In genomic region chr1:31196959-31197358, GRCm38 (mm10) we compare ENCODE assay signal across 27 mouse cellular contexts. TPM values are rescaled to one million over a fixed set of nuclear protein-coding genes. Genes with fewer than 3 reads are reported as not detected.
DNase-seq lines count a peak whose midpoint lies in the region; ATAC-seq lines count a peak whose summit lies in the region.
"Had no signal": no experiment of that assay in that cellular context is flagged by ENCODE, and none has a peak within 500 bp of the region (broad histone marks: within the 10 kb centered on the region; RNA-seq: fewer than 3 reads in every experiment).

No protein-coding gene starts in this region.

- no peak overlapping the region for H3K9ac ChIP-seq in hindbrain, embryonic 13.5 days
- H3K9ac ChIP-seq in hindbrain, embryonic 11.5 days (ENCODE audit: low read depth, low read length) = no peak overlapping the region
- H3K9ac ChIP-seq in neural tube, embryonic 13.5 days = no peak overlapping the region
- H3K9ac ChIP-seq: embryonic facial prominence, embryonic 12.5 days; forebrain, embryonic 13.5 days; forebrain, embryonic 15.5 days had no signal

- H3K4me3 ChIP-seq in hindbrain, embryonic 13.5 days = no peak overlapping the region
- no peak overlapping the region for H3K4me3 ChIP-seq in hindbrain, embryonic 11.5 days (ENCODE audit: low read depth, low read length)
- H3K4me3 ChIP-seq in neural tube, embryonic 13.5 days = no peak overlapping the region
- H3K4me3 ChIP-seq: embryonic facial prominence, embryonic 10.5 days; embryonic facial prominence, embryonic 12.5 days; forebrain, embryonic 13.5 days; forebrain, embryonic 15.5 days had no signal

- no peaks in the 10 kb centered on the region for H3K36me3 ChIP-seq in hindbrain, embryonic 13.5 days
- H3K36me3 ChIP-seq in hindbrain, embryonic 11.5 days (ENCODE audit: control insufficient read depth, insufficient read depth, low read length) = no peaks in the 10 kb centered on the region
- no peaks in the 10 kb centered on the region for H3K36me3 ChIP-seq in neural tube, embryonic 13.5 days
- H3K36me3 ChIP-seq: embryonic facial prominence, embryonic 10.5 days; embryonic facial prominence, embryonic 12.5 days; forebrain, embryonic 15.5 days; G1E had no signal

- H3K4me2 ChIP-seq in hindbrain, embryonic 13.5 days = no peak overlapping the region
- no peak overlapping the region for H3K4me2 ChIP-seq in hindbrain, embryonic 11.5 days (replicated peaks; ENCODE audit: low read depth, low read length)
- H3K4me2 ChIP-seq in neural tube, embryonic 13.5 days = no peak overlapping the region
- H3K4me2 ChIP-seq: embryonic facial prominence, embryonic 12.5 days; forebrain, embryonic 13.5 days; forebrain, embryonic 15.5 days had no signal

- no peak for DNase-seq in hindbrain, embryonic 11.5 days (ENCODE audit: low spot score)
- no peak for DNase-seq in neural tube, embryonic 10.5 days (ENCODE audit: extremely low spot score, low spot score)
- no peak for DNase-seq in layer of hippocampus, postnatal 14 days (ENCODE audit: low spot score in 2 of 2)
- DNase-seq: adrenal gland, adult 8-10 months; adrenal gland, postnatal 14 days; adrenal gland, postnatal 36 days; B cell, adult 2 months; cerebellum, adult 11-12 months; cerebellum, adult 2 months; cerebellum, adult 9-10 months; cerebellum, postnatal 10 days; cerebellum, postnatal 25 days had no signal

- 73% methylated on average over 3 of the region's 3 CpGs for WGBS in hindbrain, embryonic 13.5 days
- 90% methylated on average over 3 of the region's 3 CpGs for WGBS in hindbrain, embryonic 11.5 days
- WGBS in neural tube, embryonic 13.5 days = 52% methylated on average over 3 of the region's 3 CpGs

- no peaks in the 10 kb centered on the region for H3K27me3 ChIP-seq in hindbrain, embryonic 13.5 days
- no peaks in the 10 kb centered on the region for H3K27me3 ChIP-seq in hindbrain, embryonic 11.5 days (ENCODE audit: control insufficient read depth, insufficient read depth, low read length)
- no peaks in the 10 kb centered on the region for H3K27me3 ChIP-seq in neural tube, embryonic 13.5 days
- H3K27me3 ChIP-seq: CH12.LX; embryonic facial prominence, embryonic 12.5 days; forebrain, embryonic 13.5 days; forebrain, embryonic 15.5 days had no signal

- ATAC-seq in hindbrain, embryonic 13.5 days (ENCODE audit: low FRiP score) = peak; percentile 39; the same call in 1 of the 2 replicates
- ATAC-seq in hindbrain, embryonic 11.5 days (ENCODE audit: low FRiP score) = no peak
- ATAC-seq in neural tube, embryonic 13.5 days (ENCODE audit: low read depth) = peak; percentile 67
- ATAC-seq: activated CD4-positive, CD25-positive, alpha-beta regulatory T cell, adult 4 months; CD4-positive, CD25-positive, alpha-beta regulatory T cell, adult 4 months; forebrain, embryonic 13.5 days; forebrain, embryonic 15.5 days; Patski had no signal

- no peaks in the 10 kb centered on the region for H3K9me3 ChIP-seq in hindbrain, embryonic 13.5 days
- H3K9me3 ChIP-seq in hindbrain, embryonic 11.5 days (ENCODE audit: control insufficient read depth, low read length) = no peaks in the 10 kb centered on the region
- no peaks in the 10 kb centered on the region for H3K9me3 ChIP-seq in neural tube, embryonic 13.5 days
- H3K9me3 ChIP-seq: embryonic facial prominence, embryonic 10.5 days; embryonic facial prominence, embryonic 12.5 days; forebrain, embryonic 13.5 days; forebrain, embryonic 15.5 days; G1E had no signal

- no peaks in the 10 kb centered on the region for H3K4me1 ChIP-seq in hindbrain, embryonic 13.5 days (replicated peaks)
- no peaks in the 10 kb centered on the region for H3K4me1 ChIP-seq in hindbrain, embryonic 11.5 days (replicated peaks; ENCODE audit: control insufficient read depth, insufficient read depth, low read length)
- no peaks in the 10 kb centered on the region for H3K4me1 ChIP-seq in neural tube, embryonic 13.5 days (replicated peaks)
- H3K4me1 ChIP-seq: embryonic facial prominence, embryonic 10.5 days; embryonic facial prominence, embryonic 12.5 days; forebrain, embryonic 13.5 days; forebrain, embryonic 15.5 days had no signal

- H3K27ac ChIP-seq in hindbrain, embryonic 13.5 days = no peak overlapping the region
- no peak overlapping the region for H3K27ac ChIP-seq in hindbrain, embryonic 11.5 days (ENCODE audit: low read depth, low read length)
- H3K27ac ChIP-seq in neural tube, embryonic 13.5 days (replicated peaks) = no peak overlapping the region
- H3K27ac ChIP-seq: embryonic facial prominence, embryonic 10.5 days; embryonic facial prominence, embryonic 12.5 days; forebrain, embryonic 13.5 days; forebrain, embryonic 15.5 days had no signal

RNA-seq across cellular contexts. Expression of gene Lgsn, which starts 20.8 kb away (rescaled TPM):
- not detected in 2 replicates for polyA plus RNA-seq in hindbrain, embryonic 13.5 days (2015; fragmentation: Nextera tagmentation; extraction: Ambion mirVana)
- polyA plus RNA-seq in hindbrain, embryonic 11.5 days (2014; fragmentation: Nextera tagmentation; extraction: Ambion mirVana) = not detected in 2 replicates
- not detected in 2 replicates for polyA plus RNA-seq in neural tube, embryonic 13.5 days (2015; fragmentation: Nextera tagmentation; extraction: Ambion mirVana)
- total RNA-seq in layer of hippocampus, postnatal 14 days (2021) = not detected
- total RNA-seq: adrenal gland, adult 18-20 months; adrenal gland, adult 8-10 months; adrenal gland, postnatal 14 days; adrenal gland, postnatal 36 days; G1E had no signal
- polyA plus RNA-seq: activated CD4-positive, CD25-positive, alpha-beta regulatory T cell, adult 4 months; CD4-positive, CD25-positive, alpha-beta regulatory T cell, adult 4 months; cortical plate, adult 2 months; embryonic facial prominence, embryonic 10.5 days; embryonic facial prominence, embryonic 12.5 days; embryonic facial prominence, embryonic 14.5 days; forebrain, embryonic 11.5 days; forebrain, embryonic 13.5 days; forebrain, embryonic 15.5 days; G1E; Patski had no signal

RNA-seq across cellular contexts. Expression of gene 4931428L18Rik, which starts 25.5 kb away (rescaled TPM):
- polyA plus RNA-seq in hindbrain, embryonic 13.5 days (2015; fragmentation: Nextera tagmentation; extraction: Ambion mirVana) = not detected in 2 replicates
- polyA plus RNA-seq in hindbrain, embryonic 11.5 days (2014; fragmentation: Nextera tagmentation; extraction: Ambion mirVana) = not detected in 2 replicates
- polyA plus RNA-seq in neural tube, embryonic 13.5 days (2015; fragmentation: Nextera tagmentation; extraction: Ambion mirVana) = not detected in 2 replicates
- total RNA-seq in layer of hippocampus, postnatal 14 days (2021) = not detected
- total RNA-seq: adrenal gland, adult 8-10 months; adrenal gland, postnatal 36 days had no signal
- polyA plus RNA-seq: activated CD4-positive, CD25-positive, alpha-beta regulatory T cell, adult 4 months; CD4-positive, CD25-positive, alpha-beta regulatory T cell, adult 4 months; cerebellum, adult 2 months; cortical plate, adult 2 months; embryonic facial prominence, embryonic 10.5 days; embryonic facial prominence, embryonic 12.5 days; embryonic facial prominence, embryonic 14.5 days; forebrain, embryonic 11.5 days; forebrain, embryonic 13.5 days; forebrain, embryonic 15.5 days; G1E; Patski had no signal

RNA-seq across cellular contexts. Expression of gene Pih1d3, which starts 25.7 kb away (rescaled TPM):
- not detected in 2 replicates for polyA plus RNA-seq in hindbrain, embryonic 13.5 days (2015; fragmentation: Nextera tagmentation; extraction: Ambion mirVana)
- polyA plus RNA-seq in hindbrain, embryonic 11.5 days (2014; fragmentation: Nextera tagmentation; extraction: Ambion mirVana) = not detected in 2 replicates
- not detected in 2 replicates for polyA plus RNA-seq in neural tube, embryonic 13.5 days (2015; fragmentation: Nextera tagmentation; extraction: Ambion mirVana)
- total RNA-seq in layer of hippocampus, postnatal 14 days (2021) = not detected
- total RNA-seq: adrenal gland, adult 18-20 months; adrenal gland, adult 8-10 months; adrenal gland, postnatal 14 days; adrenal gland, postnatal 36 days had no signal
- polyA plus RNA-seq: activated CD4-positive, CD25-positive, alpha-beta regulatory T cell, adult 4 months; CD4-positive, CD25-positive, alpha-beta regulatory T cell, adult 4 months; cerebellum, adult 2 months; cortical plate, adult 2 months; embryonic facial prominence, embryonic 10.5 days; embryonic facial prominence, embryonic 12.5 days; embryonic facial prominence, embryonic 14.5 days; forebrain, embryonic 11.5 days; forebrain, embryonic 13.5 days; forebrain, embryonic 15.5 days; G1E; Patski had no signal
